Mouse (Mus musculus) forebrain, embryonic 16.5 days (tissue): ENCODE measurements around the gene Gm17455. TPM values are rescaled to one million over a fixed set of nuclear protein-coding genes. Genes with fewer than 3 reads are reported as not detected.

Experiments
- ATAC-seq: fragments of 200-750 bp; cut with Nextera tagmentation; 2 replicates; pipeline ENCODE4 v1.8.0; 2017; ENCODE audit warnings: mild to moderate bottlenecking, moderate library complexity
- H3K27ac ChIP-seq: fragments of 300-500 bp; sonication (generic); 2 replicates; pipeline ENCODE4 v1.5.1; 2014; ENCODE audit warnings: low read length, control low read depth
- H3K27me3 ChIP-seq: fragments of 300-500 bp; sonication (generic); replicated peaks from 2 replicates; pipeline ENCODE4 v1.6.1; 2014; ENCODE audit warnings: low read length; ENCODE audit not compliant: control insufficient read depth, insufficient read depth
- H3K36me3 ChIP-seq: fragments of 300-500 bp; sonication (generic); 2 replicates; pipeline ENCODE4 v1.6.1; 2014; ENCODE audit not compliant: control insufficient read depth, insufficient read depth
- H3K4me1 ChIP-seq: fragments of 300-500 bp; sonication (generic); replicated peaks from 2 replicates; pipeline ENCODE4 v1.6.1; 2014; ENCODE audit warnings: low read length; ENCODE audit not compliant: control insufficient read depth, insufficient read depth
- H3K4me2 ChIP-seq: fragments of 300-500 bp; sonication (generic); 2 replicates; pipeline ENCODE4 v1.6.1; 2014; ENCODE audit warnings: mild to moderate bottlenecking, low read length, control low read depth
- H3K4me3 ChIP-seq: fragments of 300-500 bp; sonication (generic); replicated peaks from 2 replicates; pipeline ENCODE4 v1.5.1; 2014; ENCODE audit warnings: mild to moderate bottlenecking, low read length, control low read depth
- H3K9ac ChIP-seq: fragments of 300-500 bp; sonication (generic); replicated peaks from 2 replicates; pipeline ENCODE4 v1.6.1; 2014; ENCODE audit warnings: low read depth, low read length, control low read depth
- H3K9me3 ChIP-seq: fragments of 300-500 bp; sonication (generic); 2 replicates; pipeline ENCODE4 v1.6.1; 2016; ENCODE audit warnings: low read length; ENCODE audit not compliant: control insufficient read depth
- WGBS: fragments of 180-500 bp; shearing (Covaris S2); extraction: QIAGEN DNeasy Blood & Tissue Kit; methylation state at CpG from one replicate; pipeline ENCODE4 v1.1.7; 2014; 5-methylcytosine and 5-hydroxymethylcytosine counted together
- polyA plus RNA-seq: library from polyadenylated mRNA; unstranded; fragments of >200 nt; fragmentation: Nextera tagmentation; extraction: Ambion mirVana; gene quantifications from 2 replicates; pipeline ENCODE4 v1.2.1, GENCODE M21; 2015

Gm17455 gene
- polyA plus RNA-seq, 1 experiment from 2014 or later: 5.7 TPM

- 66% methylated on average over 9 of the region's 9 CpGs for WGBS
- no peaks in the 10 kb centered on the region for H3K9me3 ChIP-seq
- H3K36me3 ChIP-seq: no peaks in the 10 kb centered on the region
- H3K27ac ChIP-seq: no peak overlapping the region
- 0 out of 2 replicates have a peak, but pooled peaks cover 4% of the 10 kb centered on the region for H3K4me1 ChIP-seq
- H3K27me3 ChIP-seq: no peaks in the 10 kb centered on the region
- no peak for ATAC-seq
- H3K4me2 ChIP-seq: no peak overlapping the region
- H3K9ac ChIP-seq: no peak overlapping the region
- H3K4me3 ChIP-seq: no peak overlapping the region
Observed at GRCm38 (mm10) chr10:60389447-60389865, 10.1 kb upstream of the Gm17455 start.

DNA sequence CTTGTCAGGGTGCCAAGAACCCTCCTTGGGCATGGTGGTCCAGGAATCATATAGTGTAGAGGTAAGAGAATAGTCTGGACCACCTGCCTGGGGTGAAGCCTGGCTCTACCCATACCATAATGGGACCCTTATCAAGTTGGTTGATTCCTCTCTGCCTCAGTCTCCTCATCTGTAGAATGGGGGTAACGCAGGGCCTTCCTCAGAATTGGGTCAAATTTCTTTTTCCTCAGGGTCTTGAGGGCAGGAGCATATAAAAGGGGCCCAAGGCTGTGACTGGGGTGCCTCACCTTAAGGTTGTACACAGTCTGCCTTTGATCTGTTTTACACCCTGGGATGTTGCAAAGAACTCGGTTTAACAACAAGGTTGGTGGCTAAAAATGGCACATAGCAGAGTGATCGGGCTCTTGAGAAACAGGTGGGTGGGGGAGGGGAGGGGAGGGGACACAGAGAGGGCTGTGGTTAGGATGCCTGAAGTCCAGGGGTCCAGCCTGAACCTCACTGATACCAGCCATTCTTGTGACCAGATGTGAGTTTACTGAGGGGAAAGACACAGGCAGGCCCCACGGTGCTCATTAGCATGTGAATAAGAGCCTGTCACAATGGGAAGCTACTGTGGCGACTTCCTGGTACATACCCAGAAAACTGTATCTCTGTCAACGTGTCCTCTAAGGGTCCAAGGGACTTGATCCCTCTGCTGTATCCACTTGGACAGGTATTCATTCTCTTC lies 9.2 kb upstream of the Gm17455 start:
- no peaks in the 10 kb centered on the region for H3K36me3 ChIP-seq
- H3K27ac ChIP-seq: no peak overlapping the region
- no peak for ATAC-seq
- peaks cover 9% of the 10 kb centered on the region for H3K4me1 ChIP-seq
- H3K27me3 ChIP-seq: no peaks in the 10 kb centered on the region
- WGBS: 31% methylated on average over 6 of the region's 6 CpGs
- H3K9ac ChIP-seq: no peak overlapping the region
- no peaks in the 10 kb centered on the region for H3K9me3 ChIP-seq
- no peak overlapping the region for H3K4me2 ChIP-seq
- no peak overlapping the region for H3K4me3 ChIP-seq

- Histone ChIP-seq H3K27me3 (no peaks in the 10 kb centered on the region), H3K27ac (no peak overlapping the region), H3K4me1 (peaks cover 9% of the 10 kb centered on the region), H3K36me3 (no peaks in the 10 kb centered on the region), H3K4me3 (no peak overlapping the region), H3K4me2 (no peak overlapping the region), H3K9ac (no peak overlapping the region), H3K9me3 (no peaks in the 10 kb centered on the region)
- no peak for ATAC-seq
- 65% methylated on average over 5 of the region's 5 CpGs for WGBS
Observed at GRCm38 (mm10) chr10:60390904-60391420, 8.6 kb upstream of the Gm17455 start.

GRCm38 (mm10) chr10:60391661-60392060 lies 7.9 kb upstream of the Gm17455 start:
- peaks cover 9% of the 10 kb centered on the region for H3K4me1 ChIP-seq
- WGBS: 90% methylated on average over 9 of the region's 9 CpGs
- no peak overlapping the region for H3K27ac ChIP-seq
- no peaks in the 10 kb centered on the region for H3K9me3 ChIP-seq
- no peaks in the 10 kb centered on the region for H3K27me3 ChIP-seq
- no peak overlapping the region for H3K9ac ChIP-seq
- H3K4me2 ChIP-seq: no peak overlapping the region
- no peak for ATAC-seq
- no peaks in the 10 kb centered on the region for H3K36me3 ChIP-seq
- H3K4me3 ChIP-seq: no peak overlapping the region

GRCm38 (mm10) chr10:60394936-60395335 lies 4.6 kb upstream of the Gm17455 start:
- Histone ChIP-seq H3K9ac (no peak overlapping the region), H3K4me3 (no peak overlapping the region), H3K27ac (no peak overlapping the region), H3K36me3 (no peaks in the 10 kb centered on the region), H3K4me1 (peaks cover 14% of the 10 kb centered on the region), H3K4me2 (no peak overlapping the region), H3K27me3 (no peaks in the 10 kb centered on the region), H3K9me3 (no peaks in the 10 kb centered on the region)
- 62% methylated on average over 7 of the region's 7 CpGs for WGBS
- ATAC-seq: no peak

GRCm38 (mm10) chr10:60395605-60396004 lies 3.9 kb upstream of the Gm17455 start:
- Histone ChIP-seq H3K9ac (no peak overlapping the region), H3K4me3 (no peak overlapping the region), H3K27me3 (no peaks in the 10 kb centered on the region), H3K27ac (no peak overlapping the region), H3K4me2 (no peak overlapping the region), H3K9me3 (no peaks in the 10 kb centered on the region), H3K36me3 (no peaks in the 10 kb centered on the region), H3K4me1 (peaks cover 12% of the 10 kb centered on the region)
- no peak for ATAC-seq
- 73% methylated on average over 5 of the region's 5 CpGs for WGBS

- 92% methylated on average over 10 of the region's 10 CpGs for WGBS
- no peaks in the 10 kb centered on the region for H3K36me3 ChIP-seq
- peaks cover 10% of the 10 kb centered on the region for H3K4me1 ChIP-seq
- no peak overlapping the region for H3K27ac ChIP-seq
- H3K9me3 ChIP-seq: no peaks in the 10 kb centered on the region
- H3K27me3 ChIP-seq: no peaks in the 10 kb centered on the region
- no peak overlapping the region for H3K4me2 ChIP-seq
- no peak for ATAC-seq
- H3K9ac ChIP-seq: no peak overlapping the region
- no peak overlapping the region for H3K4me3 ChIP-seq
Observed at GRCm38 (mm10) chr10:60398051-60398814, 1.3 kb upstream of the Gm17455 start.

DNA sequence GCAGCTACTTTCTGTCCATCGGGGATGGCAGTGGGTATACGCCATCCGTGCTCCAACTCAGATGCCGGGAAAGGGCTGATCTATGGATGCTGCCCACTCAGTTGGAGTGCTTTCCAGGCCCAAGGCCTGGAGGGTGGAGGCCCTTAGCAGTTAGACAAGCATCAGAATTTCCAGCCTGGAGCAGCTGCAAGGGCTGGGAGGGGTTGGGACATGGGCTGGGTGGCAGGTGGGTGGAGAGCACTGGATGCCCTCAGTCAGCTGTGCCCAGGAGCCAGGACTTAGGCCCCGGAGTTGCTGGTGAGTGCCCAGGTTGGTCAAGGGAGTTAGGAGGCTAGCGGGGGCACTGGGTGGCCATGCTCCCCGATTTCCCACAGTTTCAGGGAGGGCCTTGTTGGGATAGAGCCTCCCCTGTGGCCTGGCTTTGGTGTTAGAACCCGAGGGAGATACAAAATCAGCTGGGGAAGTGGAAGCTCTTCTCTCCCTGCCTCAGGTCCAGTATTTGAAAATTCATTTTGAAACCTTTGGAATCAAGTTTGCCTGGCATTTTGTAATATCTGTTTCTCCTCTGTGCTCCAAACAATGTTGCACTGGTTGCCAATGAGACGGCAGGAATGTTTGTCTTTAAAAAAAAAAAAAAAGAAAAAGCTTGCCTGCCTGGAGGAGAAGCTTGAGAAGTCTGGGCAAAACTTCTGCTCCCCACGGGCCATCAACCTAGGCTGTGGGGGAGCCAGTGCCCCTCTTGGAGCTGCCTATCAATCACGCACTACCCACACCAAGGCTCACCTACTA lies 1.2 kb downstream of the Gm17455 start:
- Histone ChIP-seq H3K4me2 (no peak overlapping the region), H3K4me1 (peaks cover 5% of the 10 kb centered on the region; the same call in 1 of the 2 replicates), H3K9ac (no peak overlapping the region), H3K27ac (no peak overlapping the region), H3K4me3 (no peak overlapping the region), H3K9me3 (no peaks in the 10 kb centered on the region), H3K36me3 (no peaks in the 10 kb centered on the region), H3K27me3 (no peaks in the 10 kb centered on the region)
- WGBS: 77% methylated on average over 11 of the region's 11 CpGs
- ATAC-seq: no peak
